Mouse (Mus musculus) liver, embryonic 13.5 days (tissue): ENCODE results near the gene Taar7b. TPM values are rescaled to one million over a fixed set of nuclear protein-coding genes. Genes with fewer than 3 reads are reported as not detected.

ENCODE experiments used
- polyA plus RNA-seq: library from polyadenylated mRNA; unstranded; fragments of >200 nt; fragmentation: Nextera tagmentation; extraction: Ambion mirVana; gene quantifications from 2 replicates; pipeline ENCODE4 v1.2.1, GENCODE M21; 2015

The Taar7b gene
- polyA plus RNA-seq, 1 experiment from 2014 or later, result not detected

Other genes starting within 250 kb of the Taar7b start
- gene Rps12, start 212.7 kb upstream of the Taar7b start, polyA plus RNA-seq, result 206 and 209 TPM in 2 replicates
- gene Slc18b1, start 203.0 kb upstream of the Taar7b start, polyA plus RNA-seq, result 2.1 and 2.9 TPM in 2 replicates
- 0.28 and 0.42 TPM in 2 replicates for gene Vnn3, start 148.5 kb upstream of the Taar7b start, polyA plus RNA-seq
- gene Vnn1, start 105.3 kb upstream of the Taar7b start, polyA plus RNA-seq, result 0.92 and 1.1 TPM in 2 replicates
- gene Taar1, start 79.6 kb upstream of the Taar7b start, polyA plus RNA-seq, result not detected in 2 replicates
- not detected in 2 replicates for gene Taar2, start 61.4 kb upstream of the Taar7b start, polyA plus RNA-seq
- gene Taar3, start 50.4 kb upstream of the Taar7b start, polyA plus RNA-seq, result not detected in 2 replicates
- not detected in 2 replicates for gene Taar4, start 39.4 kb upstream of the Taar7b start, polyA plus RNA-seq
- not detected in 2 replicates for gene Taar5, start 29.2 kb upstream of the Taar7b start, polyA plus RNA-seq
- gene Taar6, start 14.3 kb upstream of the Taar7b start, polyA plus RNA-seq, result not detected in 2 replicates
- not detected in 2 replicates for gene Taar7a, start 6.5 kb upstream of the Taar7b start, polyA plus RNA-seq
- not detected in 2 replicates for gene Taar7d, start 27.3 kb downstream of the Taar7b start, polyA plus RNA-seq
- not detected in 2 replicates for gene Taar7e, start 37.7 kb downstream of the Taar7b start, polyA plus RNA-seq
- gene Taar7f, start 49.6 kb downstream of the Taar7b start, polyA plus RNA-seq, result not detected in 2 replicates
- not detected in 2 replicates for gene Taar8a, start 76.6 kb downstream of the Taar7b start, polyA plus RNA-seq
- gene Taar8b, start 92.4 kb downstream of the Taar7b start, polyA plus RNA-seq, result not detected in 2 replicates
- gene Taar8c, start 102.0 kb downstream of the Taar7b start, polyA plus RNA-seq, result not detected in 2 replicates
- not detected in 2 replicates for gene Taar9, start 109.6 kb downstream of the Taar7b start, polyA plus RNA-seq
- 31.6 and 37.1 TPM in 2 replicates for gene Stx7, start 149.4 kb downstream of the Taar7b start, polyA plus RNA-seq
- gene Moxd1, start 223.6 kb downstream of the Taar7b start, polyA plus RNA-seq, result 0.25 and 0.37 TPM in 2 replicates